Mouse (Mus musculus) retina, postnatal 7 days (tissue): ENCODE measurements at regions not wholly inside any gene's neighbourhood (a gene's known extent, or its start where the extent isn't known, plus 50 kb on each side); places are given as distances from the start of the nearest gene placed in this dataset.

ENCODE experiments used
- DNase-seq: peaks from one replicate; pipeline ENCODE4 v3.0.0-alpha.2; 2012; ENCODE audit warnings: low read depth, low spot score

- no peak for DNase-seq
These were observed 448.2 kb downstream of the Tdrd3 start for GRCm38 (mm10) chr14:87864388-87865215.

- no peak for DNase-seq
These were observed 449.1 kb downstream of the Tdrd3 start for GRCm38 (mm10) chr14:87865216-87866202.

- no peak for DNase-seq
These were observed 485.3 kb downstream of the Tdrd3 start for GRCm38 (mm10) chr14:87901784-87902183.

- DNase-seq: no peak
These were observed 486.0 kb downstream of the Tdrd3 start for GRCm38 (mm10) chr14:87902416-87902815.
